Mouse (Mus musculus) stomach, postnatal 0 days (tissue): ENCODE measurements around the gene Ankdd1b.

Experiments used
- CTCF ChIP-seq: IDR thresholded peaks from 2 replicates; pipeline ENCODE4 v1.5.1; 2016; ENCODE audit warnings: antibody characterized with exemption, low read depth, mild to moderate bottlenecking, moderate library complexity
- EP300 ChIP-seq: optimal IDR thresholded peaks from 2 replicates; pipeline ENCODE3; 2016; ENCODE audit warnings: antibody characterized with exemption

GRCm38 (mm10) chr13:96450869-96451268 lies 20.1 kb downstream of the Ankdd1b start:
- TF ChIP-seq CTCF (no peak), EP300 (no peak)
